Mouse (Mus musculus) gonadal fat pad, adult 2 months (tissue): ENCODE results near the gene Fam107b. TPM values are rescaled to one million over a fixed set of nuclear protein-coding genes. Genes with fewer than 3 reads are reported as not detected.

Experiments
- DNase-seq: peaks from one replicate; pipeline ENCODE4 v3.0.0-alpha.2; 2012; ENCODE audit warnings: low read depth
- polyA plus RNA-seq: library from polyadenylated mRNA; depleted of rRNA; stranded (reverse); fragments of >200 nt; gene quantifications from 2 replicates; pipeline ENCODE4 v1.2.3, GENCODE M21; 2012

Fam107b gene
- polyA plus RNA-seq, 1 experiment, result 8.1 TPM

GRCm38 (mm10) chr2:3608868-3609854, 38.9 kb downstream of the Fam107b start:
- no peak for DNase-seq

DNA sequence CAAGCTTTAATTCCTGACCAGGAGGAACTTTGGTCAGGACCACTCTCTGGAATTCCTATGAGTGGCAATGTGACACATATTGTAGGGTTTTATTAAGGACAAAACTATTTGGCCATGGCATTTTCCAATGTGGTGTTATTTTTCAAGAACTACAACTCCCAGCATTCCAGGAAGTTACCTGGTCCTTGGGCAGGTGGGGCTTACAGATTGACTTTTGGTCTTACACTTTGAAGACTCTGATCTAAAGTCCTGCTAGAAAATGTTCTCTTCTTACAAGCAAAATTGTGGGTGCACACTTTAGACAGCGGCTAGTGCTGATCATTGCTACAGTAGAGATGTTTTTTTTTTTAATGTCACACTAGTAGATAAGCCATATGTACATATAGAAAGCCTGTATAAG, 48.2 kb downstream of the Fam107b start:
- DNase-seq, result no peak

DNA sequence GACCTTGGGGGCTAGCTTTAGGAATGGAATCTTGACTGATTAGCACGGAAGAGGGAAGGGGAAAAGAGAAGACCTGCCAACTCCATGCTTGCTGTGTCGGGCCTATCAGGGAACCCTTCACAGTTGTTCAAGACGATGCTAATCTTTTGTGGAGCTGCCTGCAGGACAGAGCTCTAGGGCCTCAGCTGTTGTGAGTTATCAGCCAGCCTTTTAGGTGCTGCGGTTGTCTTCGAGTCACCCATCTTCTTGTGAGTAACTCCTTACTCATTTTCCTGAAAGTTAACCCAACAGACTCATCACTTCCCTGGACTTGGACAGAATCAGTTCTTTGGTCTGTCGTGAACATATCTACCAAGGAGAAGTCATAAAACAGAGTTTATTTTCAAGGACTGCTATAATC, 51.3 kb downstream of the Fam107b start:
- no peak for DNase-seq

- DNase-seq, result no peak
These were observed 51.9 kb downstream of the Fam107b start for GRCm38 (mm10) chr2:3622158-3622557.

DNA sequence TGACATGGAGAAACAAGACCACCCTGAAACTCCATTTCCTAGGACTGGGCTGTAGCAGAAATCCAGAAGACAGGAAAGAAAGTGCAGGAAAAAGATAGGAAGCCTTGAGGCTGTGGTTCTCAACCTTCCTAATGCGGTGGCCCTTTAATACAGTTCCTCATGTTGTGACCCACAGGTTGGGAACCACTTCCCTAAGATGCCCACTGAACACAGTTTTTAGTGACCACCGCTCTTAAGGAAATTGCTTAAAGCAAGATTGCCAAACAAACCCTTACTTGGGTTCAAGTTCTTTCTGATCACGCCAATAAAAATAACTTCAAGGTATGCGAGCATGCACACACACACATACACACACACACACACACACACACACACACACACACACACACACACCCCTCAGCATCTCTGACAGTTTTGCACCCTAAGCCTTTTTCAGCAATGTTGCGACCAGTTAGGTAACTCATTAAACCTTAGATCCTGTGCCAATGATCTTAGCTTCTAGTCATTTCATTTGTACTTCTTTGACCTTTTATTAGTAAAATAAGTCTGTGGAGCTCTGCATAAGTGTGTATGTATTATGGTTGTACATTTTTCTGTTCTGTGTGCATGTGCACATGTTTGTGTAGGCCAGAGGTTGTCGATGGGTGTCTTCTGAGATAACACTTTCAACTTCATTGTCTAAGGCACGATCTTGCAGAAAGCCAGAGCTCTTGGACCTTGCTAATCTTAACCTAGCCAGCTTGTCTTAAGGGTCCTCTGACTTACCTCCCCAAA, 53.1 kb downstream of the Fam107b start:
- no peak for DNase-seq

DNA sequence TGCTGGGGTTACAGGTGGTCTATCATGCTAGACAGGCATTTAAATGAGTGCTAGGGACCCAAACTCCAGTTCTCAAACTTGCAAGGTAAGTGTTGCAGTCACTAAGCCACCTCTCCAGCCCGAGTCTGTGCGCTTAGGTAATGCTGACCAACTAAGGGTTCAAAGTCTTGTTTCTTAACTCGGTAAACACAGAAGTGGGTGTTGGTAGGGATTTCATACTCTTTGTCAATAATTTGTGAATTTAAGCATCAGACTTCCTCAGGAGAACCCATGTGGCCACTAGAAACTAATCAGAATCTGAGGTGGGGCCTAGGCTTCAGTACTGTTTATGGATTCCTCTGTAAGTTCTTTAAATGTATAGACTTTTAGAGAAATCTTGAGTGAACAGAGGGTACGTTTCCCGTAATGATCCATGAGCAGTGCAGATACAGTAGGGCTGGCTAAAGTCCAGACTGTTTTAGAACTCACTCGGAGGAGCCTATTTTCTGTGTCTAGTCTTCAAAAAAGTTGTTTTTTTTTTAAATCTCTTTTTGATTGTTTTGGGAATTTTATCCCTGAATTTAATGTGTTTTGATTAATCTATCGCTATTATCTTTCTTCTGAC, 53.8 kb downstream of the Fam107b start:
- DNase-seq, result no peak

- no peak for DNase-seq
These were observed 58.8 kb downstream of the Fam107b start for GRCm38 (mm10) chr2:3629096-3629495.

GRCm38 (mm10) chr2:3629741-3630140, 59.5 kb downstream of the Fam107b start:
- DNase-seq, result no peak

DNA sequence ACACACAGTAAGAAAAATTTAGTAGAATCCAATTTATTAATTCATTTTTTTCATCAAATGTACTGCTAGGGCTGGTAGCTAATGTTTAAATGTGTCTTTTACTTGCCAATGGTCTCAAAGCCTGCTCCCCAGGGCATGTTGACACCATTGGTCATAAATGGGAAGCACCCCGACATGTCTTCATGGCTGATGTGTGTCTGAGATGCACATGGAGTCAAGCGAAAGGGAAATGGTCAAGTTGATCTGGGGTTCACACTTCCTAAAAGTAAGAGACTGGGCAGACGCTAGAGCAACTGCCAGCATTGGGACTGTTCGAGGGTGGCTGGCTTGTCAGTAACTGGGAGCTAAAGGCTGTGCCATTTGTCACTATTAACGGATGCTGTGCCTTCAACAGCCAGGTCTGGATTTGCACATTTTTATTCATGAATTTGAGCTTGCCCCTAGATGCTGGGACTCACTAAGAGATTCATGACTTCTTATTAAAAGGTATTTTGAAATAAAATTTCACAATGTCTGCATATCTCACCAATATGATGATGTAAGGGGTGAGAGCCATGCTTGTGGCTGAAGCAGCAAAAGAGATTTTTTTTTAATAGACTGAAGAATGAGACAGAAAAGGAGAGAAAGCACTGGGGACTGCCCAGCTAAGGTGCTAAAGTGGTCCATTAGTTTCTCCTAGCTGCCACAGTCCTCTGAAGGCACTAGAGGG, 60.6 kb downstream of the Fam107b start:
- no peak for DNase-seq

- no peak for DNase-seq
These were observed 62.8 kb downstream of the Fam107b start for GRCm38 (mm10) chr2:3633137-3633536.

DNA sequence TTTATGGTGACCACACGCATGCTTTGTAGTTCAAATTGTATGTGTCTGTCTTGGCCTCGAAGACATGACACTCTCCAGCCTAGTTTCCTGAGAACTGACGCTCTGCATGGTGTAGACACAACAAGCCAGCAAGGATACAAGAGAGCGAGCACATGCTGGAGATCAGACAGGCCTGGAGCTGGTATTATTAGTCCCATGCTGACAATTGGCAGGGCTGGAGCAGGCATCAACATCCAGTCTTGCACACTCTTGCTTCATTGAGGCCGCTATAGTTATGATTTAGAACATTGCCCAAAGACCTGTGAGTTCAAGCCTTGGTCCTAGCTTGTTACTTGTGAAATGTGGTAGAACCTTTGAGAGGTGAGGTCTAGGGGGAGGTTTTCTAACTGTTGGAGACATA, 66.5 kb downstream of the Fam107b start:
- DNase-seq, result no peak

GRCm38 (mm10) chr2:3641001-3641770, 70.9 kb downstream of the Fam107b start:
- DNase-seq, result no peak

GRCm38 (mm10) chr2:3642949-3643348, 72.7 kb downstream of the Fam107b start:
- DNase-seq, result no peak

DNA sequence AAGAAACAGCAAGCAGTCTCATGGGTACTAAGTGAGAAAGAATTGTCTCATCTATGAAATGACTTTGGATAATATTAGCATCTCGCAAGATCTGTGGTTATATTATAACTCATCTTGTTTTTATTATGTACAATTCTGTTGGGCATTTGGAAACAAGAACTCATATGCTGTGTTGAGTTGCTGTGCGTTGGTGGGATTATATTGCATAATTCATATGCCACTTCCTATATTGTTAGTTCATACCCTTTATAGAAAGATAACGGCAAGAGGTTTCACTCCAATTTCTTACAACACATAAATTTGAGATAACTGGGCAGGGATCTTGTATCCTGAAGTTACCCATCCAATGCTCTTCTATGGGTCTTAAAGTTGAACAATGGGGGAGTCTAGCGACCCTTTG, 75.5 kb downstream of the Fam107b start:
- DNase-seq, result no peak

- no peak for DNase-seq
These were observed 78.9 kb downstream of the Fam107b start for GRCm38 (mm10) chr2:3649171-3649570.

DNA sequence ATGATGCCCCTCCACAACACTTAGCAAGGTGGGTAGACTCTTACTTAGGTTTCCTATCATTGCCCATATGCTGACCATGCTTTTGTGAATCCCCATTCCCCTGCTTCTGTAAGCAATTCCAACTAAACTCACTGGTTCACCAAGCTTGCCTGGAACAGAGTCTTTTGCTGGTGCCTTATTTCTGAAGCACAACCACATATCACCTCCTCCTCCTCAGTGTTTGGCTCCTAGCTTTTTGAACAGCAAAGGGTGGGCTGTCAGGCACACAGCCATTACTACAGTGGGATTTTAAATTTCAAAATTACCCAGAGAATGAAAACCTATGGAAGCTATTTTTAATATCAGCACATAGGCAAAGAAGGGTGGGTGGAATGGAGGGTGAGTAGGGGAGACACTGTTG, 84.3 kb downstream of the Fam107b start:
- no peak for DNase-seq

GRCm38 (mm10) chr2:3656091-3656490, 85.8 kb downstream of the Fam107b start:
- DNase-seq, result no peak

GRCm38 (mm10) chr2:3656834-3657233, 86.5 kb downstream of the Fam107b start:
- no peak for DNase-seq

- DNase-seq, result no peak
These were observed 87.1 kb downstream of the Fam107b start for GRCm38 (mm10) chr2:3657376-3657775.

- DNase-seq, result no peak
These were observed 87.8 kb downstream of the Fam107b start for GRCm38 (mm10) chr2:3657811-3658730.
